Mouse (Mus musculus) megakaryocyte progenitor cell, adult 5-6 weeks (primary cell): Measurements from ENCODE around the gene Cga. TPM values are rescaled to one million over a fixed set of nuclear protein-coding genes. Genes with fewer than 3 reads are reported as not detected.
"Not testable (repeated sequence)": the region's sequence is repeated elsewhere in the genome, so short reads cannot be mapped to it uniquely, and the experiment has no call there.

ENCODE experiments used
- ATAC-seq: replicated peaks from 2 replicates; pipeline ENCODE4 v1.8.0; 2016; ENCODE audit warnings: mild to moderate bottlenecking, moderate TSS enrichment, inconsistent platforms; ENCODE audit not compliant: poor library complexity
- total RNA-seq, 2 experiments: library from RNA; stranded (forward) in 1 of 2; stranded (reverse) in 1 of 2; fragments of 157-497, 149-512 nt in 1 of 2; fragments of 200-1000 nt in 1 of 2; gene quantifications; 2 replicates each; pipeline versions ENCODE4 v1.2.3 to v1.2.4; 2015 to 2017

The Cga gene
- total RNA-seq, 2 experiments from 2014 or later, result not detected

GRCm38 (mm10) chr4:34889101-34889811 lies 4.3 kb upstream of the Cga start:
- peak; percentile 12; the same call in 1 of the 2 replicates for ATAC-seq

GRCm38 (mm10) chr4:34889812-34890185 lies 3.8 kb upstream of the Cga start:
- ATAC-seq, result no peak

DNA sequence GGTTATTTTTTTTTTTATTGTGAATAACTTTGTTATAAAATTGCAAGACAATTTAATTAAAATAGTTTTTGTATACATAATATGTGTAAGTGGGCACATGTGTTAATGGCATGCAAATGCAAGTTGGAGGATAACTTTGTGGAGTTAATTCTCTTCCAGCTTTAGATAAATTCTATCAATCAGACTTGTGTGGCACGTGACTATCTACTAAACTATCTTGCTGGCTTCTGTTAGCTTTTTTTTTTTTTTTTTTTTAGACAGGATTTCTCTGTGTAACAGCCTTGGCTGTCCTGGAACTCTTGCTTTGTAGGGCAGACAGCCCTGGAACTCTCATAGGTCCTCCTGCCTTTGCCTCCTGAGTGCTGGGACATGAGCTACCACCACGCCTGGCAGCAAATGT lies 4.9 kb downstream of the Cga start:
- no peak for ATAC-seq

GRCm38 (mm10) chr4:34899322-34899721 lies 5.7 kb downstream of the Cga start:
- no peak for ATAC-seq

GRCm38 (mm10) chr4:34900155-34900554 lies 6.6 kb downstream of the Cga start:
- no peak for ATAC-seq

DNA sequence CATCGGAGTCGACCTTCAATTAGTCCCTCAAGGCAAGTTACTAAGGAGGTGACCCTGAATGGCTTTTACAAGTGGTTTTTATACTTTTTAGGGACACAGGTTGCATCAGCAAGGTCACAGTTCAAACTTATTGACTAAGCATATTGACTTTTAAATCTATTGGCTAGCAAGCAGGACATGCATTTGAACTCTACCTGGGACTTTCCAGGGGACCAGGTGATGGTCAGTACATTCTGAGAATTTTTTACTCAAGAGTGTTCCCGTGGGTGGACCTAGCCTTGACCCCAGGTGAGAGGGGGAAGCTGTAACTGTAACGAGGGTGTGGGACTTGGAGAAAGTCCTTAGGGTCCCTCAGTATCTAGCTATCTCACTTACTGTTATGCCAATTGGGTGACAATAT lies 7.6 kb downstream of the Cga start:
- no peak for ATAC-seq

GRCm38 (mm10) chr4:34901582-34901981 lies 8.0 kb downstream of the Cga start:
- not testable (repeated sequence) for ATAC-seq

- peak; percentile 64; the same call in 1 of the 2 replicates for ATAC-seq
Observed at GRCm38 (mm10) chr4:34905396-34905795, 11.8 kb downstream of the Cga start.

DNA sequence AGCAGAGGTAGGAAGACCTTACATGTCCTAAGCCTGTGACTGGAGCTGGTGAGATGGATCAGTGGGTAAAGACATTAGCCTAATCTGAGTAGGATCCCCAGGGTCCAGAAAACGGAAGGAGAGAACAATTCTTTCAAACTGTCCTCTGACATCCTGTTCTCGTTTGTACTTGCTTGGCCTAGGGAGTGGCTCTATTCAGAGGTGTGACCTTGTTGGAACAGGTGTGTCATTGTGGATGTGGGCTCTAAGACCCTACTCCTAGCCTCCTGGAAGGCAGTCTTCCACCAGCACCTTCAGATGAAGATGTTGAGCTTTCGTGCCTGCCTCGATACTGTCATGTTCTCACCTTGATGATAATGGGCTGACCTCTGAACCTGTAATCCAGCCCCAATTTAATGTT lies 12.6 kb downstream of the Cga start:
- no peak for ATAC-seq

DNA sequence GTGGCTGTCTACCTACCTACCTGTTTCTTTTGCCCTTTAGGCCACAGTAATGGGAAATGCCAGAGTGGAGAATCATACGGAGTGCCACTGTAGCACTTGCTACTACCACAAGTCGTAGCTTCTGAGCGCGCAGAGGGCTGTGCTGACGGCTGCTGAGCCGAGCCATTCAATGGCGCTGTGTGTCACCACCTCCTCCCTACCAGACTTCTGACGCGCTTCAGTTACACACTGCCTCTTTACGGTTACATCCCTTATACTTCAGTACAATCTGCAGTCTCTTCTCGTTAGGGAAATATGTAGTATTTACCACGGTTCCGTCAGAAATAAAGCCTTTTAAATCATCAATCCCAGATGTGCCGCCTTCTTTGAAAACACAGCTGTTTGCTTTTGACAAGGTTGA lies 13.4 kb downstream of the Cga start:
- ATAC-seq, result no peak

DNA sequence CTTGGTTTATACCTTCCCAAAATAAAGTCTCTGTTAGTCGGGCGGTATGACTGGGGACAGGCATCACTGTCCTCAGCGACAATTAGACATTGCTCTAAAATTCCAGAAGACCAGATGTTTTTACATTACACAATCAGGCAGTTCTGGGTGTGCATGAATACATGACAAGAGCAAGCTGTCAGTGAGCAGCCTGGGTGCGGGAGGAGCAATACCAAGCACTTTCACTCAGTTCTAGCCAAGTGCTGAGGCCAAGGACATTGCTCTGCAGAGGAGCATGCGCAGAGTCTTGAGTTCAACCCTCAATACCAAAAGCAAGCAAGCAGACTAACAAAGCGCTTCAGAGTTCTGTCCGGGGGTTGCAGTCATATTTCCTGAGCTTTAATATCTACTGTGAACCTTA lies 14.5 kb downstream of the Cga start:
- no peak for ATAC-seq

DNA sequence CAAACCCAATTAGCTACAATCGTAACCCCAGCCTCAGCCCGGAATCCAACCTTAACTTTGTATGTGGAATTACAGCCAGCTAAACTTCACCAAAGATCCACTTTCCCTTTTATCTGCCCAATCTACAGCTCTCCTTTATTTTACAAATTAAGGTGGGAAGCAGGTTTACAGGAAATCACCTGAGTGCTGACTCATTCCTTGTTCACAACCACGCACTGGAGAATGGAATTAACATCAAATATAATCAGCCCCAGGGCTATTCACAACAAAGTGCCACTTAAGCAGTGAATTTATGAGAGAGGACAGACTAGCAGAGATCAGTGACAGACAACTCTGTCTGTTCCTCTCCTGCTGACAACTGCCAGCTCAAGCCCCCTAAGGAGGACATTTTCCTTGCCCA lies 17.8 kb downstream of the Cga start:
- no peak for ATAC-seq

GRCm38 (mm10) chr4:34912171-34912570 lies 18.6 kb downstream of the Cga start:
- ATAC-seq, result no peak

- ATAC-seq, result no peak
Observed at GRCm38 (mm10) chr4:34917400-34917799, 23.8 kb downstream of the Cga start.

DNA sequence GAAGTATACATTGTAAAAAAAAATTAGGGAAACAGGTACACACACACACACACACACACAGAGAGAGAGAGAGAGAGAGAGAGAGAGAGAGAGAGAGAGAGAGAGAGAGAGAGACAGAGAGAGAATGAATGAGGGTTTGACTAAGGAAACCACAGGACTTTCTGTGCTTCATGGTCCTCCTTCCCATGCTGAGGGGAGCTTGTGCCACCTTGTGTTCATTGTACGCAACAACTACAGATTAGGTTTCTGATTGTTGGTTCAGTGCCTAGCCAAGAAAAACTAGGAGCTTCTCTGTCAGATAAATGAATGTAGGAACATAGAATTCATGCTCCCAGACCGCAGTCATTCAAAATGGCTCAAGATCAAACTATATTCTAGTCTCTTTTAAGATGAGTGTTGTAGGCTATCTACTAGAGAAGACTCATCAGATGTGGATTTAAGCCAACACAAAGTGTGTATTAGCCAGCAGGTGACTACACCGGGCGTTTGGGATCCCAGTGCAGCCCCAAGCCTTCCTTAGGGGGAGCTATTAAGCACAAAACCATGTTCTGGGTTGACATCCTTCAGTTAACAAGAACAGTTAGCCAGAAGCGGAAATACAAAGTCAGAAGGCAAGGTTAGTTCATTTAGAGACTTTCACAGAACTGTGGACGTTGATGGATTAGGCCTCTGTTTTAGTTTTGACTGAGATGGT lies 28.7 kb downstream of the Cga start:
- ATAC-seq, result peak; percentile 100

- ATAC-seq, result not testable (repeated sequence)
Observed at GRCm38 (mm10) chr4:34928386-34928785, 34.8 kb downstream of the Cga start.

DNA sequence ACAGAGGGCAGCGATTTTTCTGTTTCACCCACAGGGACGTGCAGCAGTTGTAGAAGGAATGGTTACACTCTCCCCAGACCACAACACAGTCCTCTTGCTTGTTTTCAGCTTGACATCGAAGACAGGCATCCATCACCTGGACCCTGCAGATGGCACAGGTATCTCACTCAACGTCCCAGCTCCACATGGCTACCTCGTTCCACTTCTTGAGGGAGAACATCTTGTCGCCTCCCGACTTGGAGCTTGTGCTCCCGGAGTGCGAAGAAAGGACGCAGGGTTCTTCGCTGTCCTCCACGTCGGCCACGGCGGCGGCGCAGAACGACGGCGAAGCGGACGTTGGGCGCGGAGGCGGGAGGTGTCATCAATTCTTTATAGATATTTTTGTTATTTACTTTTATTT lies 47.5 kb downstream of the Cga start:
- no peak for ATAC-seq

GRCm38 (mm10) chr4:34947181-34947580 lies 53.6 kb downstream of the Cga start:
- ATAC-seq, result peak; percentile 52; the same call in 1 of the 2 replicates

DNA sequence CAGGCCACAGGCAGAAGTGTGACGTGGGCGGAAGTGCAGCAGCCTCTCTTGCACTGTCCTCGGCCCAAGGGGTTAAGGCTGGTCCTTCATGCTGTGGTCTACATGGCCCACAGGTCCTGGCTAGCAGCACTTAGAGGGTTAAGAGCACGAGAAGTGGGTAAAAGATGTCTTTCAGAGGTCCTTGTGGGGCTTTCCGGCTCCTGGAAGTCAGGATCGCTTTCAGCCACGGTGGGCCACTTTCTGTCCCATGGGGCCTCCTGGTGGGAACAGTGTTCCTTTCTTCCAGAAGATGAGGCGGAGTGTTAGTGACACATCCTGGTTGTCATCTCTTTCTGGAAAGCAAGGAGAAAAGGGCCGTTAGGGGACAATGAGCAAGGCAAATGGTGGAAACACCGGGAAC lies 60.1 kb downstream of the Cga start:
- ATAC-seq, result no peak
